Mouse (Mus musculus) heart, embryonic 11.5 days (tissue): ENCODE results near the gene Elmod3. TPM values are rescaled to one million over a fixed set of nuclear protein-coding genes. Genes with fewer than 3 reads are reported as not detected.
"Not testable (repeated sequence)": the region's sequence is repeated elsewhere in the genome, so short reads cannot be mapped to it uniquely, and the experiment has no call there.

Experiments
- ATAC-seq: fragments of 200-750 bp; cut with Nextera tagmentation; replicated peaks from 2 replicates; pipeline ENCODE4 v1.8.0; 2017; ENCODE audit warnings: moderate library complexity; ENCODE audit not compliant: insufficient number of reproducible peaks, low FRiP score, low TSS enrichment
- H3K27ac ChIP-seq: fragments of 300-500 bp; sonication (generic); 2 replicates; pipeline ENCODE4 v1.5.1; 2014; ENCODE audit warnings: mild to moderate bottlenecking, low read depth, low read length
- H3K27me3 ChIP-seq: fragments of 300-500 bp; sonication (generic); 2 replicates; pipeline ENCODE4 v1.6.1; 2014; ENCODE audit warnings: mild to moderate bottlenecking, low read length, mixed read lengths; ENCODE audit not compliant: control insufficient read depth, insufficient read depth
- H3K36me3 ChIP-seq: fragments of 300-500 bp; sonication (generic); 2 replicates; pipeline ENCODE4 v1.6.1; 2014; ENCODE audit warnings: mild to moderate bottlenecking, low read length, moderate library complexity, mixed read lengths; ENCODE audit not compliant: control insufficient read depth, insufficient read depth
- H3K4me1 ChIP-seq: fragments of 300-500 bp; sonication (generic); 2 replicates; pipeline ENCODE4 v1.6.1; 2014; ENCODE audit warnings: low read length; ENCODE audit not compliant: control insufficient read depth, insufficient read depth
- H3K4me2 ChIP-seq: fragments of 300-500 bp; sonication (generic); 2 replicates; pipeline ENCODE4 v1.6.1; 2014; ENCODE audit warnings: mild to moderate bottlenecking, moderate library complexity
- H3K4me3 ChIP-seq: fragments of 300-500 bp; sonication (generic); 2 replicates; pipeline ENCODE4 v1.5.1; 2014; ENCODE audit warnings: low read depth, low read length
- H3K9ac ChIP-seq: fragments of 300-500 bp; sonication (generic); 2 replicates; pipeline ENCODE4 v1.6.1; 2014; ENCODE audit warnings: mild to moderate bottlenecking, low read depth, low read length, moderate library complexity
- H3K9me3 ChIP-seq: fragments of 300-500 bp; sonication (generic); replicated peaks from 2 replicates; pipeline ENCODE4 v1.6.1; 2016; ENCODE audit warnings: low read length; ENCODE audit not compliant: control insufficient read depth
- WGBS: fragments of 180-500 bp; shearing (Covaris S2); extraction: QIAGEN DNeasy Blood & Tissue Kit; methylation state at CpG from one replicate; pipeline ENCODE4 v1.1.7; 2014; ENCODE audit not compliant: insufficient replicate concordance; 5-methylcytosine and 5-hydroxymethylcytosine counted together
- polyA plus RNA-seq: library from polyadenylated mRNA; unstranded; fragments of >200 nt; fragmentation: Nextera tagmentation; extraction: Ambion mirVana; gene quantifications from 2 replicates; pipeline ENCODE4 v1.2.1, GENCODE M21; 2014

The Elmod3 gene
- polyA plus RNA-seq, 1 experiment from 2014 or later = 10.5 TPM

DNA sequence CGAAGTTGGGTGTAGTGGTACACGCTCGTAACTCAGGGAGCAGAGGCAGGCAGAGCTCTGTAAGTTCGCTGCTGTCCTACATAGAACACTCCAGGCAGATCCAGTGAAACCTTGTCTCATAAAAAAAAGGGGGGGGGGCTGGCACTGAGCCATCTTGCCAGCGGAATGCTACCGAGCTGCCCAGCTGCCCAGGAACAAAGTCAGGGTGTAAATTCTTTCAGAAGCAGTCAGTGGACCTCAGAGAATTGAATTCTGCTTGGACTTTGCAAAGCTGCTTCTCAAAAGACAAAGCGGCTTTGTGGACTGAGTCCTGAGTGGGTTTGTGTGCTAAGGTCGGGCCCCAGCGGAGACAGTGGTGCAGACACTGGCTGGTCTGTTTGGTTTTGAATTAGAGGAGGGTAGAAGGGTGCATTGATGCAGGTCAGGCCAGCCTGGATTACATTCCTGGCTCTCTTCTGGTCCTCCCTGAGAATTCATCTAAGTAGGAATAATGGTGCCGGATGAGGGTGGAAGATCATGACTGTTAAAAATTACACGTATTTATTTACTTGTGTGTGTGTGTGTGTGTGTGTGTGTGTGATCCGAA, 54.9 kb downstream of the Elmod3 start:
- peaks cover 3% of the 10 kb centered on the region; the same call in 1 of the 2 replicates for H3K4me1 ChIP-seq
- H3K27me3 ChIP-seq = no peaks in the 10 kb centered on the region
- ATAC-seq = no peak
- no peak overlapping the region for H3K27ac ChIP-seq
- no peak overlapping the region for H3K4me2 ChIP-seq
- no peaks in the 10 kb centered on the region for H3K36me3 ChIP-seq
- H3K9ac ChIP-seq = no peak overlapping the region
- no peak overlapping the region for H3K4me3 ChIP-seq
- no peaks in the 10 kb centered on the region for H3K9me3 ChIP-seq
- 79% methylated on average over 12 of the region's 12 CpGs for WGBS

GRCm38 (mm10) chr6:72538562-72539031, 59.6 kb downstream of the Elmod3 start:
- H3K4me2 ChIP-seq = peak overlapping the region; percentile 77
- no peaks in the 10 kb centered on the region for H3K36me3 ChIP-seq
- no peaks in the 10 kb centered on the region for H3K27me3 ChIP-seq
- H3K4me3 ChIP-seq = peak overlapping the region; percentile 56
- peak overlapping the region; percentile 65 for H3K9ac ChIP-seq
- H3K27ac ChIP-seq = no peak overlapping the region
- peak; percentile 88 for ATAC-seq
- H3K4me1 ChIP-seq = no peaks in the 10 kb centered on the region
- no peaks in the 10 kb centered on the region for H3K9me3 ChIP-seq
- 2% methylated on average over 16 of the region's 16 CpGs for whole genome bisulfite sequencing

GRCm38 (mm10) chr6:72537998-72538500, 60.2 kb downstream of the Elmod3 start:
- Histone ChIP-seq H3K4me3 (peak overlapping the region; percentile 56), H3K4me2 (peak overlapping the region; percentile 77), H3K4me1 (no peaks in the 10 kb centered on the region), H3K36me3 (no peaks in the 10 kb centered on the region), H3K27ac (no peak overlapping the region), H3K9me3 (no peaks in the 10 kb centered on the region), H3K9ac (peak overlapping the region; percentile 65), H3K27me3 (no peaks in the 10 kb centered on the region)
- 52% methylated on average over 10 of the region's 10 CpGs for WGBS
- ATAC-seq = no peak

- peak overlapping the region; percentile 29; the same call in 1 of the 2 replicates for H3K9ac ChIP-seq
- no peaks in the 10 kb centered on the region for H3K4me1 ChIP-seq
- no peaks in the 10 kb centered on the region for H3K9me3 ChIP-seq
- peak overlapping the region; percentile 55 for H3K4me2 ChIP-seq
- H3K27ac ChIP-seq = no peak overlapping the region
- 0 out of 2 replicates have a peak overlapping the region, but pooled peaks have one; percentile 4 for H3K4me3 ChIP-seq
- ATAC-seq = no peak
- H3K27me3 ChIP-seq = no peaks in the 10 kb centered on the region
- no peaks in the 10 kb centered on the region for H3K36me3 ChIP-seq
- 3% methylated on average over 9 of the region's 9 CpGs for WGBS
These were observed 63.0 kb downstream of the Elmod3 start for GRCm38 (mm10) chr6:72535165-72535564.

- no peaks in the 10 kb centered on the region for H3K27me3 ChIP-seq
- 0 out of 2 replicates have a peak, but pooled peaks have one; percentile 19 for ATAC-seq
- WGBS = 35% methylated on average over 9 of the region's 9 CpGs
These were observed 64.0 kb downstream of the Elmod3 start for GRCm38 (mm10) chr6:72534035-72534809.

GRCm38 (mm10) chr6:72533555-72533954, 64.7 kb downstream of the Elmod3 start:
- WGBS = 25% methylated on average over 1 of the region's 1 CpGs
- not testable (repeated sequence) for H3K4me1 ChIP-seq, H3K27ac ChIP-seq, H3K27me3 ChIP-seq, H3K9ac ChIP-seq, H3K4me2 ChIP-seq, H3K4me3 ChIP-seq, H3K36me3 ChIP-seq, H3K9me3 ChIP-seq
- ATAC-seq = peak; percentile 39; the same call in 1 of the 2 replicates

More at GRCm38 (mm10) chr6:72534035-72534809, 64.0 kb downstream of the Elmod3 start:
- no peak overlapping the region for H3K9ac ChIP-seq
- H3K4me2 ChIP-seq = no peak overlapping the region
- no peak overlapping the region for H3K27ac ChIP-seq
- no peaks in the 10 kb centered on the region for H3K4me1 ChIP-seq
- H3K36me3 ChIP-seq = no peaks in the 10 kb centered on the region
- H3K4me3 ChIP-seq = no peak overlapping the region
- no peaks in the 10 kb centered on the region for H3K9me3 ChIP-seq

- Histone ChIP-seq H3K9me3 (no peaks in the 10 kb centered on the region), H3K4me2 (no peak overlapping the region), H3K27ac (no peak overlapping the region), H3K4me3 (no peak overlapping the region), H3K36me3 (no peaks in the 10 kb centered on the region), H3K27me3 (no peaks in the 10 kb centered on the region), H3K4me1 (no peaks in the 10 kb centered on the region), H3K9ac (no peak overlapping the region)
- no peak for ATAC-seq
- WGBS = 73% methylated on average over 4 of the region's 4 CpGs
These were observed 65.6 kb downstream of the Elmod3 start for GRCm38 (mm10) chr6:72532580-72532979.

DNA sequence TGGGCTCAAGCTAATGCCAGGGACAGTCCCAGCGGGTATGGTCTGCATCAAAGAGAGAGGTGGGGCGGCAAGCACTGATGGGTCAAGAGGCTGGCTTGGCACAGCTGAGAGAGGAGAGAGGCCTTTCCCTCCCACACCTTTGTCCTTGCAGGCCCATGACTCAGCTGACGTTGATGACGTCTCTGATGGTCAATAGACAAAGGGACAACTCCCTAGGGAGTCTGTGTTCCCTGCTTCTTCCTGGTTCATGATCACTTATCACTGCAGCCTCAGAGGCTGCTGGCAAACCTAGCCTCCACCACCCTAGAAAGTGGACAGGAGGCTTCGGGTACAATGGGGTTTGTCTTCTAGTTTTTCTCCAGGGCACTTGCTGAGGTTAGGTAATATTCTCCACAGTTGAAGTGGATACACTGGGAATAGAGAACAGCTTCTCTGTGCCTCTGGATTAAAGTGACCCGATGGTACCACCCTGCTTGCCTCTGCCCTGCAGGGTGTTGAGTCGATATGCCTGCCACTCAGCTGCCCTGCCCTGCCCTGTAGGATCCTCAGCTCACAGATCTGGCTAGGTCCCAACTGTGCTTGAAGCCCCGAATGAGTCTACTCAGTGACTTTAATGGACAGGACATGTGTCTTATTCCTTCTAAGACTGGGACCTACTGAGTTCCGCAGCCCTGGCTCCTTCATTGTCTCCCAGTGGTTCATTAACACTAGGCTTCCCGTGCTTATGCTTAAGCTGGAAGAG, 69.6 kb downstream of the Elmod3 start:
- H3K27ac ChIP-seq = no peak overlapping the region
- H3K27me3 ChIP-seq = no peaks in the 10 kb centered on the region
- H3K9me3 ChIP-seq = no peaks in the 10 kb centered on the region
- H3K4me2 ChIP-seq = no peak overlapping the region
- H3K4me3 ChIP-seq = no peak overlapping the region
- ATAC-seq = no peak
- no peak overlapping the region for H3K9ac ChIP-seq
- no peaks in the 10 kb centered on the region for H3K36me3 ChIP-seq
- WGBS = 76% methylated on average over 10 of the region's 10 CpGs
- H3K4me1 ChIP-seq = no peaks in the 10 kb centered on the region
